Mouse (Mus musculus) right cerebral cortex, postnatal 10 days (tissue): ENCODE data around the gene Tpi1.
"Not testable (repeated sequence)": the region's sequence is repeated elsewhere in the genome, so short reads cannot be mapped to it uniquely, and the experiment has no call there.

Source experiments
- DNase-seq, 2 experiments: peaks; one replicate each; pipeline ENCODE4 v3.0.0; 2021; ENCODE audit warnings: low spot score in 2 of 2

Gene Tpi1

GRCm38 (mm10) chr6:124809775-124810538 is 4.1 kb downstream of the Tpi1 start:
- peak in 1 of 2 experiments; percentile 49 for DNase-seq

- peak; percentile 78 to 80 for DNase-seq
Measured at GRCm38 (mm10) chr6:124809052-124809774, 4.9 kb downstream of the Tpi1 start.

- peak; percentile 76 for DNase-seq
Measured at GRCm38 (mm10) chr6:124808358-124809012, 5.6 kb downstream of the Tpi1 start, which contains the start of gene Spsb2. Spsb2 (plus strand) TSS chr6:124808661.

- DNase-seq, result no peak
Measured at GRCm38 (mm10) chr6:124807986-124808357, 6.1 kb downstream of the Tpi1 start.

- DNase-seq, result no peak
Measured at GRCm38 (mm10) chr6:124807366-124807765, 6.7 kb downstream of the Tpi1 start.

- DNase-seq, result no peak
Measured at GRCm38 (mm10) chr6:124806446-124807140, 7.5 kb downstream of the Tpi1 start.

GRCm38 (mm10) chr6:124805341-124806321 is 8.5 kb downstream of the Tpi1 start:
- peak; percentile 98 for DNase-seq

GRCm38 (mm10) chr6:124804341-124804740 is 9.8 kb downstream of the Tpi1 start:
- no peak for DNase-seq

- not testable (repeated sequence) for DNase-seq
Measured at GRCm38 (mm10) chr6:124803691-124804090, 10.4 kb downstream of the Tpi1 start.

GRCm38 (mm10) chr6:124803061-124803460 is 11.0 kb downstream of the Tpi1 start:
- no peak for DNase-seq

GRCm38 (mm10) chr6:124802400-124802799 is 11.7 kb downstream of the Tpi1 start:
- not testable (repeated sequence) for DNase-seq

GRCm38 (mm10) chr6:124796200-124796599 is 17.9 kb downstream of the Tpi1 start:
- DNase-seq, result no peak

- no peak for DNase-seq
Measured at GRCm38 (mm10) chr6:124795781-124796180, 18.3 kb downstream of the Tpi1 start.

- DNase-seq, result no peak
Measured at GRCm38 (mm10) chr6:124791911-124792310, 22.2 kb downstream of the Tpi1 start.

GRCm38 (mm10) chr6:124790121-124790520 is 24.0 kb downstream of the Tpi1 start:
- no peak for DNase-seq

GRCm38 (mm10) chr6:124789519-124789918 is 24.6 kb downstream of the Tpi1 start:
- DNase-seq, result no peak

GRCm38 (mm10) chr6:124787722-124788121 is 26.4 kb downstream of the Tpi1 start:
- DNase-seq, result no peak

- no peak for DNase-seq
Measured at GRCm38 (mm10) chr6:124786756-124787420, 27.2 kb downstream of the Tpi1 start.

GRCm38 (mm10) chr6:124782436-124782835 is 31.7 kb downstream of the Tpi1 start:
- DNase-seq, result no peak

GRCm38 (mm10) chr6:124780917-124781316 is 33.2 kb downstream of the Tpi1 start:
- DNase-seq, result no peak
